Mouse (Mus musculus): ENCODE measurements around the gene Fam213a. TPM values are rescaled to one million over a fixed set of nuclear protein-coding genes. Genes with fewer than 3 reads are reported as not detected.

Gene Fam213a
- total RNA-seq, 2 experiments from 2014 or later, result 97.0 to 101 TPM

- intact Hi-C loops (cut with DNase I), result no loop called here
- peak in 1 of 2 experiments; percentile 40 for DNase-seq (ENCODE audit: extremely low spot score in 1 of 2, low spot score in 2 of 2)
Observed at GRCm38 (mm10) chr14:40965507-40966356, 47.9 kb downstream of the Fam213a start.

GRCm38 (mm10) chr14:40964881-40965280 lies 48.7 kb downstream of the Fam213a start:
- intact Hi-C loops (cut with DNase I), result no loop called here

GRCm38 (mm10) chr14:40964214-40964610 lies 49.4 kb downstream of the Fam213a start:
- intact Hi-C loops (cut with DNase I), result no loop called here
- no peak for DNase-seq (ENCODE audit: extremely low spot score in 1 of 2, low spot score in 2 of 2)

More at GRCm38 (mm10) chr14:40964881-40965280, 48.7 kb downstream of the Fam213a start:
- DNase-seq (ENCODE audit: extremely low spot score in 1 of 2, low spot score in 2 of 2), result no peak

- intact Hi-C loops (cut with DNase I), result no loop called here
- no peak for DNase-seq (ENCODE audit: extremely low spot score in 1 of 2, low spot score in 2 of 2)
Observed at GRCm38 (mm10) chr14:40963501-40964213, 49.9 kb downstream of the Fam213a start.

- intact Hi-C loops (cut with DNase I), result no loop called here
- no peak for DNase-seq (ENCODE audit: extremely low spot score in 1 of 2, low spot score in 2 of 2)
Observed at GRCm38 (mm10) chr14:40962365-40963290, 51.0 kb downstream of the Fam213a start.

- no peak for DNase-seq (ENCODE audit: extremely low spot score in 1 of 2, low spot score in 2 of 2)
- intact Hi-C loops (cut with DNase I), result no loop called here
Observed at GRCm38 (mm10) chr14:40960237-40960636, 53.4 kb downstream of the Fam213a start.

- no peak for DNase-seq (ENCODE audit: extremely low spot score in 1 of 2, low spot score in 2 of 2)
- intact Hi-C loops (cut with DNase I), result no loop called here
Observed at GRCm38 (mm10) chr14:40959586-40959985, 54.0 kb downstream of the Fam213a start.

GRCm38 (mm10) chr14:40958986-40959381 lies 54.6 kb downstream of the Fam213a start:
- intact Hi-C loops (cut with DNase I), result no loop called here
- peak in 1 of 2 experiments; percentile 53 for DNase-seq (ENCODE audit: extremely low spot score in 1 of 2, low spot score in 2 of 2)

GRCm38 (mm10) chr14:40958083-40958985 lies 55.3 kb downstream of the Fam213a start:
- peak; percentile 76 to 79 for DNase-seq (ENCODE audit: extremely low spot score in 1 of 2, low spot score in 2 of 2)
- intact Hi-C loops (cut with DNase I), result no loop called here

- intact Hi-C loops (cut with DNase I), result no loop called here
- DNase-seq (ENCODE audit: extremely low spot score in 1 of 2, low spot score in 2 of 2), result no peak
Observed at GRCm38 (mm10) chr14:40957607-40958006, 56.0 kb downstream of the Fam213a start.

- intact Hi-C loops (cut with DNase I), result no loop called here
- DNase-seq (ENCODE audit: extremely low spot score in 1 of 2, low spot score in 2 of 2), result peak in 1 of 2 experiments; percentile 76
Observed at GRCm38 (mm10) chr14:40956252-40957146, 57.1 kb downstream of the Fam213a start.

- intact Hi-C loops (cut with DNase I), result no loop called here
- peak; percentile 52 to 87 for DNase-seq (ENCODE audit: extremely low spot score in 1 of 2, low spot score in 2 of 2)
Observed at GRCm38 (mm10) chr14:40955596-40956251, 57.9 kb downstream of the Fam213a start.

- DNase-seq (ENCODE audit: extremely low spot score in 1 of 2, low spot score in 2 of 2), result no peak
- intact Hi-C loops (cut with DNase I), result no loop called here
Observed at GRCm38 (mm10) chr14:40955146-40955545, 58.4 kb downstream of the Fam213a start.

- intact Hi-C loops (cut with DNase I), result no loop called here
- no peak for DNase-seq (ENCODE audit: extremely low spot score in 1 of 2, low spot score in 2 of 2)
Observed at GRCm38 (mm10) chr14:40953381-40953780, 60.2 kb downstream of the Fam213a start.

- DNase-seq (ENCODE audit: extremely low spot score in 1 of 2, low spot score in 2 of 2), result no peak
Observed at GRCm38 (mm10) chr14:40952715-40953114, 60.9 kb downstream of the Fam213a start.

GRCm38 (mm10) chr14:40952301-40952700 lies 61.3 kb downstream of the Fam213a start:
- no peak for DNase-seq (ENCODE audit: extremely low spot score in 1 of 2, low spot score in 2 of 2)
- intact Hi-C loops (cut with DNase I), result no loop called here

More at GRCm38 (mm10) chr14:40952715-40953114, 60.9 kb downstream of the Fam213a start:
- intact Hi-C loops (cut with DNase I), result no loop called here

Measured in left cerebral cortex, postnatal 10 days (tissue).